In the genomic region with DNA sequence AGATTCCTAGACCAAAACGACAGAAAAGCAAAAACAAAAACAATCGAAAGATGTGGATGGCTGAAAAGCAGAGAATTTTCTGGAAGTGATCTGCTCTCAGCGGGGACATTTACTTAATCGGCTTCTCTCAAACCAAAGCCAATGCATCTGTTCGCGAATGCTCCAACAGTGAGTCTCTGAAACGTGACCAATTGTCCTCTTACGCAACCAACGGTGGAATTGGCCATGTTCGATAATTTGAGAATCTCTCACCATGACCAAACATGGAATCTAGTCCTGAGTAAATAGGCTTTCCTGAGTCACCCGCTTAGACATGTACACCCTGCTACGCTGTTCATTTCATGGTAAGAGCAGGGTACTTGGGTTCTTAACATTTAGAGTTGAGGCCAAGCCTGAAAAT, we compare ENCODE assay signal across 23 mouse cellular contexts. TPM values are rescaled to one million over a fixed set of nuclear protein-coding genes. Genes with fewer than 3 reads are reported as not detected.
DNase-seq lines count a peak whose midpoint lies in the region; ATAC-seq and TF ChIP-seq lines count a peak whose summit lies in the region.
"Had no signal": no experiment of that assay in that cellular context is flagged by ENCODE, and none has a peak within 500 bp of the region (broad histone marks: within the 10 kb centered on the region; RNA-seq: fewer than 3 reads in every experiment).

No protein-coding gene starts in this region.

- intact Hi-C loops in heart, postnatal 25 days (cut with DNase I), result no loop called here
- intact Hi-C loops in gastrocnemius, postnatal 14 days (cut with DNase I; ENCODE audit: low total_unique reads), result no loop called here

- H3K4me2 ChIP-seq in midbrain, postnatal 0 days (ENCODE audit: low read depth, low read length, poor library complexity, severe bottlenecking), result no peak overlapping the region
- no peak overlapping the region for H3K4me2 ChIP-seq in midbrain, embryonic 11.5 days
- H3K4me2 ChIP-seq: forebrain, embryonic 13.5 days; heart, embryonic 11.5 days; liver, embryonic 11.5 days; midbrain, embryonic 12.5 days had no signal

- H3K9me3 ChIP-seq in midbrain, postnatal 0 days (ENCODE audit: low read length), result no peaks in the 10 kb centered on the region
- no peaks in the 10 kb centered on the region for H3K9me3 ChIP-seq in midbrain, embryonic 11.5 days (ENCODE audit: control insufficient read depth, low read length)
- H3K9me3 ChIP-seq: forebrain, embryonic 13.5 days; hindbrain, embryonic 10.5 days; limb, embryonic 10.5 days; midbrain, embryonic 12.5 days had no signal

- ATAC-seq in midbrain, postnatal 0 days (ENCODE audit: low FRiP score), result no peak
- no peak for ATAC-seq in midbrain, embryonic 11.5 days (ENCODE audit: low FRiP score)
- ATAC-seq: inflammation-experienced regulatory T-cells, adult 6 months had no signal

- H3K27ac ChIP-seq in midbrain, postnatal 0 days (ENCODE audit: low read depth, low read length), result no peak overlapping the region
- H3K27ac ChIP-seq in midbrain, embryonic 11.5 days (ENCODE audit: low read depth, low read length), result no peak overlapping the region
- H3K27ac ChIP-seq: forebrain, embryonic 13.5 days; hindbrain, embryonic 10.5 days; limb, embryonic 10.5 days; midbrain, embryonic 12.5 days had no signal

- no peaks in the 10 kb centered on the region for H3K36me3 ChIP-seq in midbrain, postnatal 0 days (ENCODE audit: insufficient read depth, low read length)
- H3K36me3 ChIP-seq in midbrain, embryonic 11.5 days (ENCODE audit: control insufficient read depth, insufficient read depth, low read length), result no peaks in the 10 kb centered on the region
- H3K36me3 ChIP-seq: hindbrain, embryonic 10.5 days; limb, embryonic 10.5 days; midbrain, embryonic 12.5 days had no signal

- no peaks in the 10 kb centered on the region for H3K4me1 ChIP-seq in midbrain, postnatal 0 days (ENCODE audit: insufficient read depth, low read length)
- H3K4me1 ChIP-seq in midbrain, embryonic 11.5 days (ENCODE audit: control insufficient read depth, insufficient read depth, low read length), result no peaks in the 10 kb centered on the region
- H3K4me1 ChIP-seq: hindbrain, embryonic 10.5 days; midbrain, embryonic 12.5 days had no signal

- H3K9ac ChIP-seq in midbrain, postnatal 0 days (replicated peaks; ENCODE audit: low read length, poor library complexity, severe bottlenecking), result no peak overlapping the region
- no peak overlapping the region for H3K9ac ChIP-seq in midbrain, embryonic 11.5 days (ENCODE audit: low read length)
- H3K9ac ChIP-seq: forebrain, embryonic 13.5 days; midbrain, embryonic 12.5 days had no signal

- H3K4me3 ChIP-seq in midbrain, postnatal 0 days (ENCODE audit: low read depth, low read length), result no peak overlapping the region
- no peak overlapping the region for H3K4me3 ChIP-seq in midbrain, embryonic 11.5 days (ENCODE audit: low read depth, low read length)
- H3K4me3 ChIP-seq: forebrain, embryonic 13.5 days; hindbrain, embryonic 10.5 days; limb, embryonic 10.5 days; midbrain, embryonic 12.5 days had no signal

- no peak for TF ChIP-seq CTCF in midbrain, postnatal 0 days (IDR thresholded peaks at IDR 0.05)

- WGBS in midbrain, postnatal 0 days, result 82% methylated on average over 12 of the region's 12 CpGs
- WGBS in midbrain, embryonic 11.5 days, result 88% methylated on average over 12 of the region's 12 CpGs

- no peaks in the 10 kb centered on the region for H3K27me3 ChIP-seq in midbrain, postnatal 0 days (ENCODE audit: insufficient read depth, low read length)
- H3K27me3 ChIP-seq in midbrain, embryonic 11.5 days (ENCODE audit: control insufficient read depth, insufficient read depth, low read length), result no peaks in the 10 kb centered on the region
- H3K27me3 ChIP-seq: forebrain, embryonic 13.5 days; midbrain, embryonic 12.5 days had no signal

- peak; percentile 45 for DNase-seq in heart, adult 11 months
- no peak for DNase-seq in heart, postnatal 25 days (ENCODE audit: low spot score)
- DNase-seq in midbrain, postnatal 0 days (ENCODE audit: low spot score), result peak; percentile 32
- no peak for DNase-seq in midbrain, embryonic 11.5 days (ENCODE audit: low spot score, missing footprints)
- DNase-seq in gastrocnemius, postnatal 14 days, result peak; percentile 10
- DNase-seq in urinary bladder, postnatal 25 days (ENCODE audit: low spot score), result no peak
- DNase-seq in heart, adult 9 months (ENCODE audit: low spot score in 2 of 2), result no peak
- DNase-seq: adrenal gland, postnatal 25 days; kidney, adult 2 months; lung, adult 2 months; lung, postnatal 14 days; thymus, postnatal 14 days had no signal

RNA-seq across cellular contexts. Expression of a gene that starts 8.3 kb away (rescaled TPM):
- under 1 TPM; 0.36 to 0.62 TPM for total RNA-seq in heart, postnatal 25 days (2021)
- total RNA-seq in midbrain, postnatal 0 days (2014; rRNA removed), result 0.38 and 0.90 TPM in 2 replicates
- polyA plus RNA-seq in midbrain, postnatal 0 days (2015; fragmentation: Nextera tagmentation; extraction: Ambion mirVana), result 0.72 and 0.76 TPM in 2 replicates
- polyA plus RNA-seq in midbrain, embryonic 11.5 days (2014; fragmentation: Nextera tagmentation; extraction: Ambion mirVana), result 0.18 and 0.30 TPM in 2 replicates
- not detected for total RNA-seq in gastrocnemius, postnatal 14 days (2021)
- total RNA-seq: adrenal gland, postnatal 25 days; common myeloid progenitor, adult 5-6 weeks; megakaryocyte progenitor cell, adult 5-6 weeks; monocyte, adult 5-6 weeks had no signal
- polyA plus RNA-seq: inflammation-experienced regulatory T-cells, adult 6 months; liver, embryonic 11.5 days; lung, adult 2 months; midbrain, embryonic 12.5 days; spleen, adult 2 months had no signal

RNA-seq across cellular contexts. Expression of a gene that starts 25.9 kb away (rescaled TPM):
- 100 to 1,000 TPM; 164 to 188 TPM for total RNA-seq in heart, postnatal 25 days (2021)
- total RNA-seq in midbrain, postnatal 0 days (2014; rRNA removed), result 183 and 260 TPM in 2 replicates
- polyA plus RNA-seq in midbrain, postnatal 0 days (2015; fragmentation: Nextera tagmentation; extraction: Ambion mirVana), result 111 and 140 TPM in 2 replicates
- polyA plus RNA-seq in midbrain, embryonic 11.5 days (2014; fragmentation: Nextera tagmentation; extraction: Ambion mirVana), result 229 and 231 TPM in 2 replicates
- 100 to 1,000 TPM; 256 TPM for total RNA-seq in gastrocnemius, postnatal 14 days (2021)

Comparison
In these comparisons a context has a peak if more than half of its experiments do, and no peak if none do; other contexts are left out.
1. DNase-seq: peak in heart, adult 11 months (single experiment), midbrain, postnatal 0 days (single experiment) and gastrocnemius, postnatal 14 days (single experiment); none in heart, postnatal 25 days (single experiment), midbrain, embryonic 11.5 days (single experiment), urinary bladder, postnatal 25 days (single experiment) and heart, adult 9 months (0 of 2).